Mouse (Mus musculus) forebrain, embryonic 15.5 days (tissue): ENCODE measurements around the gene Pdzd2. TPM values are rescaled to one million over a fixed set of nuclear protein-coding genes. Genes with fewer than 3 reads are reported as not detected.

ENCODE experiments used
- ATAC-seq: fragments of 200-750 bp; cut with Nextera tagmentation; replicated peaks from 2 replicates; pipeline ENCODE4 v1.8.0; 2017; ENCODE audit warnings: mild to moderate bottlenecking, moderate TSS enrichment, moderate library complexity
- H3K27ac ChIP-seq: fragments of 300-500 bp; sonication (generic); replicated peaks from 2 replicates; pipeline ENCODE4 v1.5.1; 2015; ENCODE audit warnings: mild to moderate bottlenecking, inconsistent platforms
- H3K27me3 ChIP-seq: fragments of 300-500 bp; sonication (generic); 2 replicates; pipeline ENCODE4 v1.6.1; 2015; ENCODE audit warnings: inconsistent platforms
- H3K36me3 ChIP-seq: fragments of 300-500 bp; sonication (generic); 2 replicates; pipeline ENCODE4 v1.6.1; 2015; ENCODE audit warnings: mild to moderate bottlenecking, inconsistent platforms
- H3K4me1 ChIP-seq: fragments of 300-500 bp; sonication (generic); 2 replicates; pipeline ENCODE4 v1.6.1; 2015; ENCODE audit warnings: inconsistent platforms
- H3K4me2 ChIP-seq: fragments of 300-500 bp; sonication (generic); replicated peaks from 2 replicates; pipeline ENCODE4 v1.6.1; 2015; ENCODE audit warnings: mild to moderate bottlenecking, inconsistent platforms
- H3K4me3 ChIP-seq: fragments of 300-500 bp; sonication (generic); 2 replicates; pipeline ENCODE4 v1.5.1; 2015; ENCODE audit warnings: mild to moderate bottlenecking, inconsistent platforms
- H3K9ac ChIP-seq: fragments of 300-500 bp; sonication (generic); replicated peaks from 2 replicates; pipeline ENCODE4 v1.6.1; 2015; ENCODE audit warnings: mild to moderate bottlenecking, inconsistent platforms
- H3K9me3 ChIP-seq: fragments of 300-500 bp; sonication (generic); 2 replicates; pipeline ENCODE4 v1.6.1; 2016; ENCODE audit warnings: inconsistent platforms
- WGBS: fragments of 180-500 bp; shearing (Covaris S2); methylation state at CpG from one replicate; pipeline ENCODE4 v1.1.7; 2015; ENCODE audit warnings: mixed read lengths; 5-methylcytosine and 5-hydroxymethylcytosine counted together
- polyA plus RNA-seq: library from polyadenylated mRNA; unstranded; fragments of >200 nt; fragmentation: Nextera tagmentation; extraction: Ambion mirVana; gene quantifications from 2 replicates; pipeline ENCODE4 v1.2.1, GENCODE M21; 2015

The Pdzd2 gene
- polyA plus RNA-seq, 1 experiment from 2014 or later = 10.3 TPM

- H3K4me1 ChIP-seq = no peaks in the 10 kb centered on the region
- H3K27me3 ChIP-seq = no peaks in the 10 kb centered on the region
- ATAC-seq = no peak
- no peak overlapping the region for H3K27ac ChIP-seq
- H3K9ac ChIP-seq = no peak overlapping the region
- no peaks in the 10 kb centered on the region for H3K9me3 ChIP-seq
- H3K4me2 ChIP-seq = no peak overlapping the region
- H3K4me3 ChIP-seq = no peak overlapping the region
- H3K36me3 ChIP-seq = no peaks in the 10 kb centered on the region
- 91% methylated on average over 6 of the region's 6 CpGs for WGBS
These were observed 197.4 kb downstream of the Pdzd2 start for GRCm38 (mm10) chr15:12542316-12542715.

GRCm38 (mm10) chr15:12539618-12540302 lies 200.0 kb downstream of the Pdzd2 start:
- ATAC-seq = no peak
- 89% methylated on average over 11 of the region's 11 CpGs for WGBS
- H3K27me3 ChIP-seq = no peaks in the 10 kb centered on the region

GRCm38 (mm10) chr15:12533254-12533653 lies 206.5 kb downstream of the Pdzd2 start:
- H3K4me1 ChIP-seq = no peaks in the 10 kb centered on the region
- no peak overlapping the region for H3K4me3 ChIP-seq
- no peak overlapping the region for H3K4me2 ChIP-seq
- H3K36me3 ChIP-seq = no peaks in the 10 kb centered on the region
- H3K9ac ChIP-seq = no peak overlapping the region
- 63% methylated on average over 5 of the region's 5 CpGs for WGBS
- ATAC-seq = no peak
- no peaks in the 10 kb centered on the region for H3K27me3 ChIP-seq
- no peak overlapping the region for H3K27ac ChIP-seq
- H3K9me3 ChIP-seq = no peaks in the 10 kb centered on the region

More at GRCm38 (mm10) chr15:12539618-12540302, 200.0 kb downstream of the Pdzd2 start:
- no peak overlapping the region for H3K4me2 ChIP-seq
- H3K9ac ChIP-seq = no peak overlapping the region
- no peaks in the 10 kb centered on the region for H3K4me1 ChIP-seq
- H3K27ac ChIP-seq = no peak overlapping the region
- H3K36me3 ChIP-seq = no peaks in the 10 kb centered on the region
- no peaks in the 10 kb centered on the region for H3K9me3 ChIP-seq
- no peak overlapping the region for H3K4me3 ChIP-seq

GRCm38 (mm10) chr15:12532568-12532967 lies 207.2 kb downstream of the Pdzd2 start:
- no peak for ATAC-seq
- Histone ChIP-seq H3K4me1 (no peaks in the 10 kb centered on the region), H3K4me2 (no peak overlapping the region), H3K27ac (no peak overlapping the region), H3K9ac (no peak overlapping the region), H3K36me3 (no peaks in the 10 kb centered on the region), H3K4me3 (no peak overlapping the region), H3K27me3 (no peaks in the 10 kb centered on the region), H3K9me3 (no peaks in the 10 kb centered on the region)
- 91% methylated on average over 4 of the region's 4 CpGs for WGBS

- Histone ChIP-seq H3K4me2 (no peak overlapping the region), H3K36me3 (no peaks in the 10 kb centered on the region), H3K27me3 (no peaks in the 10 kb centered on the region), H3K4me3 (no peak overlapping the region), H3K27ac (no peak overlapping the region), H3K9me3 (no peaks in the 10 kb centered on the region), H3K9ac (no peak overlapping the region), H3K4me1 (0 out of 2 replicates have a peak, but pooled peaks cover 8% of the 10 kb centered on the region)
- WGBS = 84% methylated on average over 7 of the region's 7 CpGs
- ATAC-seq = no peak
These were observed 216.9 kb downstream of the Pdzd2 start for GRCm38 (mm10) chr15:12522810-12523209.

GRCm38 (mm10) chr15:12520292-12520691 lies 219.4 kb downstream of the Pdzd2 start:
- ATAC-seq = no peak
- H3K4me1 ChIP-seq = peaks cover 13% of the 10 kb centered on the region; the same call in 1 of the 2 replicates
- no peaks in the 10 kb centered on the region for H3K27me3 ChIP-seq
- WGBS = 60% methylated on average over 9 of the region's 9 CpGs
- 0 out of 2 replicates have a peak overlapping the region, but pooled peaks have one; percentile 5 for H3K27ac ChIP-seq
- no peak overlapping the region for H3K4me2 ChIP-seq
- no peaks in the 10 kb centered on the region for H3K9me3 ChIP-seq
- H3K4me3 ChIP-seq = no peak overlapping the region
- H3K9ac ChIP-seq = no peak overlapping the region
- H3K36me3 ChIP-seq = no peaks in the 10 kb centered on the region

GRCm38 (mm10) chr15:12518370-12518973 lies 221.3 kb downstream of the Pdzd2 start:
- 0 out of 2 replicates have a peak, but pooled peaks have one; percentile 24 for ATAC-seq
- H3K36me3 ChIP-seq = no peaks in the 10 kb centered on the region
- H3K4me3 ChIP-seq = no peak overlapping the region
- no peak overlapping the region for H3K9ac ChIP-seq
- H3K27me3 ChIP-seq = no peaks in the 10 kb centered on the region
- H3K9me3 ChIP-seq = no peaks in the 10 kb centered on the region
- H3K4me1 ChIP-seq = peaks cover 13% of the 10 kb centered on the region; the same call in 1 of the 2 replicates
- WGBS = 49% methylated on average over 14 of the region's 14 CpGs
- no peak overlapping the region for H3K4me2 ChIP-seq
- 0 out of 2 replicates have a peak overlapping the region, but pooled peaks have one; percentile 14 for H3K27ac ChIP-seq

GRCm38 (mm10) chr15:12517314-12517813 lies 222.4 kb downstream of the Pdzd2 start:
- no peak overlapping the region for H3K9ac ChIP-seq
- no peak overlapping the region for H3K4me3 ChIP-seq
- no peak overlapping the region for H3K4me2 ChIP-seq
- H3K4me1 ChIP-seq = peaks cover 13% of the 10 kb centered on the region; the same call in 1 of the 2 replicates
- H3K9me3 ChIP-seq = no peaks in the 10 kb centered on the region
- no peak for ATAC-seq
- no peaks in the 10 kb centered on the region for H3K36me3 ChIP-seq
- H3K27me3 ChIP-seq = no peaks in the 10 kb centered on the region
- 65% methylated on average over 9 of the region's 9 CpGs for WGBS
- no peak overlapping the region for H3K27ac ChIP-seq

- no peak overlapping the region for H3K4me2 ChIP-seq
- ATAC-seq = no peak; the same call in 1 of the 2 replicates
These were observed 224.4 kb downstream of the Pdzd2 start for GRCm38 (mm10) chr15:12515272-12515844.

GRCm38 (mm10) chr15:12513526-12513925 lies 226.2 kb downstream of the Pdzd2 start:
- Histone ChIP-seq H3K4me3 (no peak overlapping the region), H3K36me3 (no peaks in the 10 kb centered on the region), H3K27ac (no peak overlapping the region), H3K9ac (no peak overlapping the region), H3K4me1 (peaks cover 9% of the 10 kb centered on the region; the same call in 1 of the 2 replicates), H3K4me2 (no peak overlapping the region), H3K9me3 (no peaks in the 10 kb centered on the region), H3K27me3 (no peaks in the 10 kb centered on the region)
- 82% methylated on average over 9 of the region's 9 CpGs for WGBS
- no peak for ATAC-seq

More at GRCm38 (mm10) chr15:12515272-12515844, 224.4 kb downstream of the Pdzd2 start:
- Histone ChIP-seq H3K4me1 (peaks cover 11% of the 10 kb centered on the region; the same call in 1 of the 2 replicates), H3K27me3 (no peaks in the 10 kb centered on the region), H3K27ac (no peak overlapping the region), H3K9me3 (no peaks in the 10 kb centered on the region), H3K4me3 (no peak overlapping the region), H3K36me3 (no peaks in the 10 kb centered on the region), H3K9ac (no peak overlapping the region)
- WGBS = 47% methylated on average over 9 of the region's 9 CpGs

GRCm38 (mm10) chr15:12508765-12509377 lies 230.9 kb downstream of the Pdzd2 start:
- Histone ChIP-seq H3K4me1 (0 out of 2 replicates have a peak, but pooled peaks cover 4% of the 10 kb centered on the region), H3K4me2 (no peak overlapping the region), H3K4me3 (no peak overlapping the region), H3K27ac (no peak overlapping the region), H3K9me3 (no peaks in the 10 kb centered on the region), H3K36me3 (no peaks in the 10 kb centered on the region), H3K27me3 (no peaks in the 10 kb centered on the region), H3K9ac (no peak overlapping the region)
- ATAC-seq = no peak
- WGBS = 94% methylated on average over 10 of the region's 10 CpGs

- ATAC-seq = no peak
- Histone ChIP-seq H3K9me3 (no peaks in the 10 kb centered on the region), H3K36me3 (no peaks in the 10 kb centered on the region), H3K4me2 (no peak overlapping the region), H3K4me1 (0 out of 2 replicates have a peak, but pooled peaks cover 4% of the 10 kb centered on the region), H3K9ac (no peak overlapping the region), H3K4me3 (no peak overlapping the region), H3K27ac (no peak overlapping the region), H3K27me3 (no peaks in the 10 kb centered on the region)
- 76% methylated on average over 4 of the region's 4 CpGs for WGBS
These were observed 232.2 kb downstream of the Pdzd2 start for GRCm38 (mm10) chr15:12507523-12507922.
